Mouse (Mus musculus): ENCODE results near the gene Otub1.

Gene Otub1

GRCm38 (mm10) chr19:7177804-7178511 lies 28.2 kb downstream of the Otub1 start:
- in situ Hi-C loops (cut with MboI): no loop called here

GRCm38 (mm10) chr19:7176041-7176696 lies 29.9 kb downstream of the Otub1 start:
- in situ Hi-C loops (cut with MboI): no loop called here

- in situ Hi-C loops (cut with MboI): no loop called here
Measured at GRCm38 (mm10) chr19:7172051-7172866, 33.9 kb downstream of the Otub1 start.

GRCm38 (mm10) chr19:7171447-7171846 lies 34.7 kb downstream of the Otub1 start:
- in situ Hi-C loops (cut with MboI): no loop called here

GRCm38 (mm10) chr19:7170916-7171315 lies 35.2 kb downstream of the Otub1 start:
- in situ Hi-C loops (cut with MboI): no loop called here

GRCm38 (mm10) chr19:7168423-7168822 lies 37.7 kb downstream of the Otub1 start:
- in situ Hi-C loops (cut with MboI): no loop called here

- in situ Hi-C loops (cut with MboI): no loop called here
Measured at GRCm38 (mm10) chr19:7166767-7167166, 39.3 kb downstream of the Otub1 start.

- in situ Hi-C loops (cut with MboI): no loop called here
Measured at GRCm38 (mm10) chr19:7166200-7166711, 39.9 kb downstream of the Otub1 start.

GRCm38 (mm10) chr19:7165509-7166199 lies 40.5 kb downstream of the Otub1 start:
- in situ Hi-C loops (cut with MboI): no loop called here

GRCm38 (mm10) chr19:7164820-7165323 lies 41.2 kb downstream of the Otub1 start:
- in situ Hi-C loops (cut with MboI): no loop called here

GRCm38 (mm10) chr19:7164238-7164637 lies 41.9 kb downstream of the Otub1 start:
- in situ Hi-C loops (cut with MboI): no loop called here

GRCm38 (mm10) chr19:7161064-7161463 lies 45.1 kb downstream of the Otub1 start:
- in situ Hi-C loops (cut with MboI): no loop called here

GRCm38 (mm10) chr19:7160151-7160906 lies 45.8 kb downstream of the Otub1 start:
- in situ Hi-C loops (cut with MboI): no loop called here

- in situ Hi-C loops (cut with MboI): no loop called here
Measured at GRCm38 (mm10) chr19:7157734-7158133, 48.4 kb downstream of the Otub1 start.

GRCm38 (mm10) chr19:7155196-7155595 lies 50.9 kb downstream of the Otub1 start:
- in situ Hi-C loops (cut with MboI): no loop called here

- in situ Hi-C loops (cut with MboI): no loop called here
Measured at GRCm38 (mm10) chr19:7153232-7153631, 52.9 kb downstream of the Otub1 start.

- in situ Hi-C loops (cut with MboI): no loop called here
Measured at GRCm38 (mm10) chr19:7151927-7152653, 54.0 kb downstream of the Otub1 start.

- in situ Hi-C loops (cut with MboI): no loop called here
Measured at GRCm38 (mm10) chr19:7151300-7151926, 54.7 kb downstream of the Otub1 start.

GRCm38 (mm10) chr19:7149158-7149685 lies 56.9 kb downstream of the Otub1 start:
- in situ Hi-C loops (cut with MboI): no loop called here

Measured in mature B cell (primary cell).